Mouse (Mus musculus): ENCODE data around the gene Slc39a11.

DNA sequence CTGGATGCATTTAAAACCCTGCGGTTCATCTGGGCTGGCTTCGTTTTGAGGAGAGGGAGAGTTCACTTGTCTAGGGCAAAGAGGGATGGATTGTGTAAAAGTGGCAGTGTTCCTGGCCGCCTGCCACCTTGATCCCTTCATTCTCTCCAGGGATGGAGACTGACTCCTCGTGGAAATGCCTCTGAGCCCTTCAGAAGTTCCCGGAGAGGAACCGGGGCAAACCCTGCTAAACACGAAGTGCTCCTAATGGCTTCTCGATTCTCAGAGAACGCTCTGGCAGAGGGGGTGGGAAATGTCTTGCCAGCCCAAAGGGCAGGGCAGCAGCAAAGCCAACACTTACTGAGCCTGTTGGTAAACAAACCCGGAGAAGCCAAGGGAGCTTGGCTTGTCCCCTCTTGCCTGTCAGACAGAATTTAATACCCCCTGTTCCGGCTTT, 366.5 kb downstream of the Slc39a11 start:
- TF ChIP-seq POLR2A (IDR thresholded peaks at IDR 0.05; ENCODE audit: borderline replicate concordance, extremely low read depth, low read depth, low read length) (no peak), CTCF (IDR thresholded peaks at IDR 0.05; ENCODE audit: insufficient read depth, low read length) (no peak)
